In the genomic region with DNA sequence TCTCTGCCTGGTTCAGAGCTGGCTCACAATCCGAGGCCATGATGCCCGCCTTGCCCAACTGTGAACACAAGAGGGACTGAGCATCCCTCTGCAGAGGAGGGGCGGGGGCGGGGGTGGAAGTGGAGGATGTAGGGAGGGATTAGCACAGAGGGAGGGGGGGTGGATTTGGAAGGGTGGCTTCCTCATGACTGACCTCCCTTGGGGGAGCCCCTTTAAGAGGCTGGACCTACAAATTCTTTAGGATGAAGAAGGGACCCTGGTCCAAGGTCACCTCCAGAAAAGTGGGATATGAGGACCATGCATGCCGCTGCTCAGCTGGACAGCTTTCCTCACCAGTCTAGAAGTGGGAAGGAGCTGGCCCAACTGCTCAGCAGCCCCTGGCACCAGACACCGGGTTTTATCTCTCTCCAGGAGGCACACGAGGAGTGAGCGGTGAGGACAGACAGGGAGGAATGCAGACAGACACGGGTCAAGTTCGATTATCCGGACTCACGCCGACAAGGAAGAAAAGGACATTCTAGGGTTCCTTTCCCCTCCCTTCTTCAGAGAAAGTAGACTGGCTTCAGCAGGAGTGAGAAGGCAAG, we compare ENCODE assay signal across 9 mouse cellular contexts. TPM values are rescaled to one million over a fixed set of nuclear protein-coding genes. Genes with fewer than 3 reads are reported as not detected.
DNase-seq lines count a peak whose midpoint lies in the region; ATAC-seq and TF ChIP-seq lines count a peak whose summit lies in the region.
"Had no signal": no experiment of that assay in that cellular context is flagged by ENCODE, and none has a peak within 500 bp of the region (broad histone marks: within the 10 kb centered on the region; RNA-seq: fewer than 3 reads in every experiment).

No protein-coding gene starts in this region.

- peak overlapping the region; percentile 95 for H3ac ChIP-seq in C2C12 (ENCODE audit: control insufficient read depth, insufficient read length, low read depth)

- H3K79me3 ChIP-seq in C2C12 (ENCODE audit: low read depth) = peaks cover 19% of the 10 kb centered on the region

- 10% methylated on average over 13 of the region's 13 CpGs for WGBS in heart, embryonic 11.5 days (ENCODE audit: insufficient replicate concordance)
- WGBS in hindbrain, embryonic 14.5 days = 5% methylated on average over 12 of the region's 13 CpGs
- 3% methylated on average over 13 of the region's 13 CpGs for WGBS in midbrain, embryonic 13.5 days

- 0 out of 2 replicates have a peak overlapping the region, but pooled peaks have one; percentile 10 for H3K27ac ChIP-seq in heart, embryonic 11.5 days (ENCODE audit: low read depth, low read length)
- H3K27ac ChIP-seq in hindbrain, embryonic 14.5 days = peak overlapping the region; percentile 97
- peak overlapping the region; percentile 95 for H3K27ac ChIP-seq in midbrain, embryonic 13.5 days

- H3K27me3 ChIP-seq in heart, embryonic 11.5 days (ENCODE audit: control insufficient read depth, insufficient read depth, low read length) = no peaks in the 10 kb centered on the region
- no peaks in the 10 kb centered on the region for H3K27me3 ChIP-seq in C2C12 (ENCODE audit: control insufficient read depth, insufficient read depth, insufficient read length)
- no peaks in the 10 kb centered on the region for H3K27me3 ChIP-seq in hindbrain, embryonic 14.5 days (ENCODE audit: control insufficient read depth, insufficient read depth, low read length)
- H3K27me3 ChIP-seq in midbrain, embryonic 13.5 days = no peaks in the 10 kb centered on the region

- H3K4me2 ChIP-seq in heart, embryonic 11.5 days = peak overlapping the region; percentile 94
- peak overlapping the region; percentile 91 for H3K4me2 ChIP-seq in hindbrain, embryonic 14.5 days (replicated peaks)
- H3K4me2 ChIP-seq in midbrain, embryonic 13.5 days (replicated peaks) = peak overlapping the region; percentile 99

- H3K36me3 ChIP-seq in heart, embryonic 11.5 days (ENCODE audit: control insufficient read depth, insufficient read depth, low read length) = peaks cover 5% of the 10 kb centered on the region; the same call in 1 of the 2 replicates
- H3K36me3 ChIP-seq in C2C12 (ENCODE audit: control insufficient read depth, insufficient read depth) = peaks cover 25% of the 10 kb centered on the region
- H3K36me3 ChIP-seq in hindbrain, embryonic 14.5 days (replicated peaks; ENCODE audit: control insufficient read depth, insufficient read depth) = peaks cover 26% of the 10 kb centered on the region
- peaks cover 32% of the 10 kb centered on the region for H3K36me3 ChIP-seq in midbrain, embryonic 13.5 days

- peak overlapping the region; percentile 92 for H3K4me3 ChIP-seq in heart, embryonic 11.5 days (ENCODE audit: low read depth, low read length)
- peak overlapping the region; percentile 85 for H3K4me3 ChIP-seq in C2C12 (ENCODE audit: insufficient read depth, poor library complexity, severe bottlenecking)
- H3K4me3 ChIP-seq in hindbrain, embryonic 14.5 days (replicated peaks; ENCODE audit: low read length) = peak overlapping the region; percentile 95
- H3K4me3 ChIP-seq in midbrain, embryonic 13.5 days (replicated peaks) = peak overlapping the region; percentile 85

- H3K4me1 ChIP-seq in heart, embryonic 11.5 days (ENCODE audit: control insufficient read depth, insufficient read depth, low read length) = peaks cover 14% of the 10 kb centered on the region
- H3K4me1 ChIP-seq in hindbrain, embryonic 14.5 days (replicated peaks; ENCODE audit: control insufficient read depth, insufficient read depth, low read length) = peaks cover 44% of the 10 kb centered on the region
- peaks cover 59% of the 10 kb centered on the region for H3K4me1 ChIP-seq in midbrain, embryonic 13.5 days (replicated peaks)

- H3K9ac ChIP-seq in heart, embryonic 11.5 days (ENCODE audit: low read depth, low read length) = peak overlapping the region; percentile 88
- peak overlapping the region; percentile 95 for H3K9ac ChIP-seq in hindbrain, embryonic 14.5 days
- peak overlapping the region; percentile 92 for H3K9ac ChIP-seq in midbrain, embryonic 13.5 days (replicated peaks)

- H3K9me3 ChIP-seq in heart, embryonic 11.5 days (replicated peaks; ENCODE audit: control insufficient read depth, low read length) = no peaks in the 10 kb centered on the region
- H3K9me3 ChIP-seq in hindbrain, embryonic 14.5 days (ENCODE audit: control insufficient read depth, low read length) = no peaks in the 10 kb centered on the region
- H3K9me3 ChIP-seq in midbrain, embryonic 13.5 days = no peaks in the 10 kb centered on the region

- DNase-seq in heart, postnatal 25 days (ENCODE audit: low spot score) = no peak
- peak; percentile 78 for DNase-seq in cerebellum, adult 9-10 months
- DNase-seq in hindbrain, embryonic 14.5 days (ENCODE audit: low spot score) = no peak
- no peak for DNase-seq in urinary bladder, postnatal 25 days (ENCODE audit: low spot score)

- intact Hi-C loops in heart, postnatal 25 days (cut with DNase I) = loop anchor here (5.0 to 10.0 kb wide), 2 partner anchors 75 to 213 kb away; partner anchors contain the start of genes Psmb2 and Zmym4

- ATAC-seq in heart, embryonic 11.5 days (replicated peaks; ENCODE audit: insufficient number of reproducible peaks, low FRiP score, low TSS enrichment) = no peak
- no peak for ATAC-seq in hindbrain, embryonic 14.5 days (ENCODE audit: low FRiP score)
- no peak for ATAC-seq in midbrain, embryonic 13.5 days
- ATAC-seq in megakaryocyte progenitor cell, adult 5-6 weeks (replicated peaks; ENCODE audit: poor library complexity) = no peak

- TF ChIP-seq CTCF in C2C12 (IDR thresholded peaks at IDR 0.05; ENCODE audit: control insufficient read depth, insufficient read depth, insufficient read length) = no peak

- H3K79me2 ChIP-seq in C2C12 (ENCODE audit: control insufficient read depth, insufficient read depth) = peaks cover 71% of the 10 kb centered on the region

TF ChIP-seq in C2C12, 6 proteins besides CTCF, POLR2A, EP300 and RAD21:
- TF ChIP-seq FOSL1 (IDR thresholded peaks at IDR 0.05; ENCODE audit: insufficient read depth, low read length, poor library complexity, severe bottlenecking) = no peak
- TF ChIP-seq USF1 (IDR thresholded peaks at IDR 0.05; ENCODE audit: low read depth) = no peak
- no peak for TF ChIP-seq MYOD1 (IDR thresholded peaks at IDR 0.05; ENCODE audit: control insufficient read depth, insufficient read length, low read depth)
- no peak for TF ChIP-seq MAX (IDR thresholded peaks at IDR 0.05)
- no peak for TF ChIP-seq MYOG (IDR thresholded peaks at IDR 0.05; ENCODE audit: control insufficient read depth, extremely low read depth, insufficient read length)
- TF ChIP-seq CEBPB (IDR thresholded peaks at IDR 0.05; ENCODE audit: low read depth) = no peak
TF ChIP-seq in C2C12: peak in this region for 0.

RNA-seq across cellular contexts. Expression of gene Ncdn, which starts 1.1 kb away (rescaled TPM):
- 19.3 and 20.4 TPM in 2 replicates for polyA plus RNA-seq in heart, embryonic 11.5 days (2014; fragmentation: Nextera tagmentation; extraction: Ambion mirVana)
- 10 to 100 TPM; 14.7 TPM for total RNA-seq in heart, postnatal 25 days (2021)
- 42.4 TPM for polyA plus RNA-seq in C2C12 (2012; fragmentation: generic; extraction: Trizol)
- polyA plus RNA-seq in hindbrain, embryonic 14.5 days (2014; fragmentation: Nextera tagmentation; extraction: Ambion mirVana) = 116 and 123 TPM in 2 replicates
- 67.8 and 71.3 TPM in 2 replicates for polyA plus RNA-seq in midbrain, embryonic 13.5 days (2015; fragmentation: Nextera tagmentation; extraction: Ambion mirVana)
- total RNA-seq in megakaryocyte progenitor cell, adult 5-6 weeks (2015) = 8.9 and 9.6 TPM in 2 replicates
- 8.2 and 8.5 TPM in 2 replicates for total RNA-seq in megakaryocyte progenitor cell, adult 5-6 weeks (2017)

RNA-seq across cellular contexts. Expression of gene AU040320, which starts 1.2 kb away (rescaled TPM):
- polyA plus RNA-seq in heart, embryonic 11.5 days (2014; fragmentation: Nextera tagmentation; extraction: Ambion mirVana) = 20.7 and 24.2 TPM in 2 replicates
- 10 to 100 TPM; 29.6 to 33.5 TPM for total RNA-seq in heart, postnatal 25 days (2021)
- polyA plus RNA-seq in C2C12 (2012; fragmentation: generic; extraction: Trizol) = 20.2 TPM
- 37.3 and 42.6 TPM in 2 replicates for polyA plus RNA-seq in hindbrain, embryonic 14.5 days (2014; fragmentation: Nextera tagmentation; extraction: Ambion mirVana)
- polyA plus RNA-seq in midbrain, embryonic 13.5 days (2015; fragmentation: Nextera tagmentation; extraction: Ambion mirVana) = 37.0 and 38.7 TPM in 2 replicates
- total RNA-seq in megakaryocyte progenitor cell, adult 5-6 weeks (2015) = 11.6 and 14.3 TPM in 2 replicates
- total RNA-seq in megakaryocyte progenitor cell, adult 5-6 weeks (2017) = 12.5 and 19.1 TPM in 2 replicates

RNA-seq across cellular contexts. Expression of gene Tfap2e, which starts 16.1 kb away (rescaled TPM):
- not detected in 2 replicates for polyA plus RNA-seq in heart, embryonic 11.5 days (2014; fragmentation: Nextera tagmentation; extraction: Ambion mirVana)
- total RNA-seq in heart, postnatal 25 days (2021) = not detected
- not detected for polyA plus RNA-seq in C2C12 (2012; fragmentation: generic; extraction: Trizol)
- polyA plus RNA-seq in hindbrain, embryonic 14.5 days (2014; fragmentation: Nextera tagmentation; extraction: Ambion mirVana) = 0.48 and 0.54 TPM in 2 replicates
- polyA plus RNA-seq in midbrain, embryonic 13.5 days (2015; fragmentation: Nextera tagmentation; extraction: Ambion mirVana) = 0.82 and 1.7 TPM in 2 replicates
- total RNA-seq in megakaryocyte progenitor cell, adult 5-6 weeks (2015) = not detected in 2 replicates
- not detected in 2 replicates for total RNA-seq in megakaryocyte progenitor cell, adult 5-6 weeks (2017)
- total RNA-seq: left cerebral cortex, postnatal 36 days had no signal

Comparison
In these comparisons a context has a peak if more than half of its experiments do, and no peak if none do; other contexts are left out.
1. H3K27ac ChIP-seq: peak in every context shown above with its lines; median percentile 97 in hindbrain, embryonic 14.5 days; 95 in midbrain, embryonic 13.5 days; 10 in heart, embryonic 11.5 days.